Mouse (Mus musculus) heart, adult 2 months (tissue): Measurements from ENCODE around the gene Siglec1.

ENCODE experiments used
- CTCF ChIP-seq: fragments of 200-600 bp; IDR thresholded peaks from 2 replicates; pipeline ENCODE4 v1.8.1; 2022; ENCODE audit warnings: antibody characterized with exemption, mild to moderate bottlenecking, moderate library complexity
- POLR2A ChIP-seq: fragments of 200-500 bp; IDR thresholded peaks from 2 replicates; pipeline ENCODE4 v1.6.1; 2011; ENCODE audit warnings: mild to moderate bottlenecking, low read depth, low read length, control low read depth; ENCODE audit not compliant: insufficient read depth

GRCm38 (mm10) chr2:131067481-131067880, 19.1 kb downstream of the Siglec1 start:
- TF ChIP-seq CTCF (no peak), POLR2A (no peak)
